Mouse (Mus musculus) embryonic facial prominence, embryonic 15.5 days (tissue): ENCODE results near the gene Sgcb. TPM values are rescaled to one million over a fixed set of nuclear protein-coding genes. Genes with fewer than 3 reads are reported as not detected.

Experiments used
- ATAC-seq: fragments of 200-750 bp; cut with Nextera tagmentation; 2 replicates; pipeline ENCODE4 v1.8.0; 2017; ENCODE audit warnings: low read depth, moderate TSS enrichment; ENCODE audit not compliant: insufficient number of reproducible peaks, low FRiP score, low TSS enrichment
- H3K27ac ChIP-seq: fragments of 300-500 bp; sonication (generic); replicated peaks from 2 replicates; pipeline ENCODE4 v1.5.1; 2015; ENCODE audit warnings: mild to moderate bottlenecking, inconsistent platforms
- H3K27me3 ChIP-seq: fragments of 300-500 bp; sonication (generic); 2 replicates; pipeline ENCODE4 v1.6.1; 2015; ENCODE audit warnings: inconsistent platforms
- H3K36me3 ChIP-seq: fragments of 300-500 bp; sonication (generic); 2 replicates; pipeline ENCODE4 v1.6.1; 2015; ENCODE audit warnings: mild to moderate bottlenecking, inconsistent platforms
- H3K4me1 ChIP-seq: fragments of 300-500 bp; sonication (generic); 2 replicates; pipeline ENCODE4 v1.6.1; 2015; ENCODE audit warnings: inconsistent platforms
- H3K4me2 ChIP-seq: fragments of 300-500 bp; sonication (generic); replicated peaks from 2 replicates; pipeline ENCODE4 v1.6.1; 2015; ENCODE audit warnings: mild to moderate bottlenecking, inconsistent platforms
- H3K4me3 ChIP-seq: fragments of 300-500 bp; sonication (generic); replicated peaks from 2 replicates; pipeline ENCODE4 v1.5.1; 2015; ENCODE audit warnings: mild to moderate bottlenecking, inconsistent platforms
- H3K9ac ChIP-seq: fragments of 300-500 bp; sonication (generic); 2 replicates; pipeline ENCODE4 v1.6.1; 2015; ENCODE audit warnings: inconsistent platforms
- H3K9me3 ChIP-seq: fragments of 300-500 bp; sonication (generic); replicated peaks from 2 replicates; pipeline ENCODE4 v1.6.1; 2016; ENCODE audit warnings: inconsistent platforms
- WGBS: fragments of 180-500 bp; shearing (Covaris S2); methylation state at CpG from one replicate; pipeline ENCODE4 v1.1.7; 2015; 5-methylcytosine and 5-hydroxymethylcytosine counted together
- polyA plus RNA-seq: library from polyadenylated mRNA; unstranded; fragments of >200 nt; fragmentation: Nextera tagmentation; extraction: Ambion mirVana; gene quantifications from 2 replicates; pipeline ENCODE4 v1.2.1, GENCODE M21; 2015

Gene Sgcb
- polyA plus RNA-seq, 1 experiment from 2014 or later = 39.8 TPM

- 0 out of 2 replicates have a peak, but pooled peaks cover under 1% of the 10 kb centered on the region for H3K4me1 ChIP-seq
- H3K4me3 ChIP-seq = no peak within 1 kb of the TSS
- H3K9me3 ChIP-seq = no peaks in the 10 kb centered on the region; the same call in 1 of the 2 replicates
- 69% methylated on average over 8 of the region's 8 CpGs for WGBS
- no peak within 1 kb of the TSS for H3K27ac ChIP-seq
- H3K4me2 ChIP-seq = no peak within 1 kb of the TSS
- peaks cover 20% of the 10 kb centered on the region for H3K36me3 ChIP-seq
- H3K9ac ChIP-seq = no peak within 1 kb of the TSS
- ATAC-seq = no peak
- no peaks in the 10 kb centered on the region for H3K27me3 ChIP-seq
Observed at GRCm38 (mm10) chr5:73632291-73632690, 15.3 kb downstream of the Sgcb start, which contains the start of gene Lrrc66. TSS of gene Lrrc66 (minus strand) at chr5:73632526.

- H3K4me2 ChIP-seq = no peak overlapping the region
- no peaks in the 10 kb centered on the region for H3K4me1 ChIP-seq
- H3K27me3 ChIP-seq = no peaks in the 10 kb centered on the region
- 77% methylated on average over 10 of the region's 10 CpGs for WGBS
- peaks cover 18% of the 10 kb centered on the region for H3K36me3 ChIP-seq
- no peak overlapping the region for H3K4me3 ChIP-seq
- H3K27ac ChIP-seq = no peak overlapping the region
- no peak for ATAC-seq
- no peaks in the 10 kb centered on the region; the same call in 1 of the 2 replicates for H3K9me3 ChIP-seq
- no peak overlapping the region for H3K9ac ChIP-seq
Observed at GRCm38 (mm10) chr5:73631001-73631558, 16.5 kb downstream of the Sgcb start.

- WGBS = 79% methylated on average over 5 of the region's 5 CpGs
- no peak for ATAC-seq
- no peak overlapping the region for H3K9ac ChIP-seq
Observed at GRCm38 (mm10) chr5:73630141-73630540, 17.4 kb downstream of the Sgcb start.

GRCm38 (mm10) chr5:73627991-73628390 lies 19.6 kb downstream of the Sgcb start:
- ATAC-seq = no peak
- Histone ChIP-seq H3K9me3 (no peaks in the 10 kb centered on the region), H3K4me1 (no peaks in the 10 kb centered on the region), H3K27me3 (no peaks in the 10 kb centered on the region), H3K4me3 (no peak overlapping the region), H3K36me3 (no peaks in the 10 kb centered on the region), H3K9ac (no peak overlapping the region), H3K4me2 (no peak overlapping the region), H3K27ac (no peak overlapping the region)
- 84% methylated on average over 15 of the region's 15 CpGs for WGBS

More at GRCm38 (mm10) chr5:73630141-73630540, 17.4 kb downstream of the Sgcb start:
- Histone ChIP-seq H3K9me3 (no peaks in the 10 kb centered on the region; the same call in 1 of the 2 replicates), H3K36me3 (peaks cover 13% of the 10 kb centered on the region), H3K4me1 (no peaks in the 10 kb centered on the region), H3K4me2 (no peak overlapping the region), H3K27ac (no peak overlapping the region), H3K4me3 (no peak overlapping the region), H3K27me3 (no peaks in the 10 kb centered on the region)

GRCm38 (mm10) chr5:73627559-73627958 lies 20.0 kb downstream of the Sgcb start:
- Histone ChIP-seq H3K36me3 (no peaks in the 10 kb centered on the region), H3K27me3 (no peaks in the 10 kb centered on the region), H3K4me3 (no peak overlapping the region), H3K9ac (no peak overlapping the region), H3K4me2 (no peak overlapping the region), H3K27ac (no peak overlapping the region), H3K4me1 (no peaks in the 10 kb centered on the region), H3K9me3 (no peaks in the 10 kb centered on the region)
- 49% methylated on average over 4 of the region's 4 CpGs for WGBS
- no peak for ATAC-seq

- H3K9me3 ChIP-seq = no peaks in the 10 kb centered on the region
- H3K36me3 ChIP-seq = no peaks in the 10 kb centered on the region
- no peaks in the 10 kb centered on the region for H3K4me1 ChIP-seq
- no peak for ATAC-seq
- H3K9ac ChIP-seq = no peak overlapping the region
- no peak overlapping the region for H3K4me2 ChIP-seq
- no peaks in the 10 kb centered on the region for H3K27me3 ChIP-seq
- H3K27ac ChIP-seq = no peak overlapping the region
- 69% methylated on average over 7 of the region's 7 CpGs for WGBS
- H3K4me3 ChIP-seq = no peak overlapping the region
Observed at GRCm38 (mm10) chr5:73626842-73627241, 20.7 kb downstream of the Sgcb start.

- WGBS = 32% methylated on average over 1 of the region's 1 CpGs
- ATAC-seq = no peak
- Histone ChIP-seq H3K4me2 (no peak overlapping the region), H3K9ac (no peak overlapping the region), H3K4me3 (no peak overlapping the region), H3K9me3 (no peaks in the 10 kb centered on the region), H3K36me3 (no peaks in the 10 kb centered on the region), H3K4me1 (no peaks in the 10 kb centered on the region), H3K27me3 (no peaks in the 10 kb centered on the region), H3K27ac (no peak overlapping the region)
Observed at GRCm38 (mm10) chr5:73625505-73625904, 22.1 kb downstream of the Sgcb start.

GRCm38 (mm10) chr5:73618969-73619368 lies 28.6 kb downstream of the Sgcb start:
- Histone ChIP-seq H3K27me3 (no peaks in the 10 kb centered on the region), H3K9me3 (no peaks in the 10 kb centered on the region), H3K9ac (no peak overlapping the region), H3K36me3 (no peaks in the 10 kb centered on the region), H3K4me3 (no peak overlapping the region), H3K27ac (no peak overlapping the region), H3K4me2 (no peak overlapping the region), H3K4me1 (no peaks in the 10 kb centered on the region)
- no peak for ATAC-seq
- WGBS = 54% methylated on average over 1 of the region's 1 CpGs

- Histone ChIP-seq H3K27me3 (no peaks in the 10 kb centered on the region), H3K9ac (no peak overlapping the region), H3K9me3 (no peaks in the 10 kb centered on the region), H3K4me3 (no peak overlapping the region), H3K4me2 (no peak overlapping the region), H3K4me1 (no peaks in the 10 kb centered on the region), H3K36me3 (no peaks in the 10 kb centered on the region), H3K27ac (no peak overlapping the region)
- no peak for ATAC-seq
- WGBS = 40% methylated on average over 7 of the region's 7 CpGs
Observed at GRCm38 (mm10) chr5:73615211-73615610, 32.4 kb downstream of the Sgcb start.

- Histone ChIP-seq H3K4me2 (no peak overlapping the region), H3K4me1 (no peaks in the 10 kb centered on the region), H3K27me3 (no peaks in the 10 kb centered on the region), H3K36me3 (no peaks in the 10 kb centered on the region), H3K27ac (no peak overlapping the region), H3K9ac (no peak overlapping the region), H3K4me3 (no peak overlapping the region), H3K9me3 (no peaks in the 10 kb centered on the region)
- no peak for ATAC-seq
- 91% methylated on average over 8 of the region's 8 CpGs for WGBS
Observed at GRCm38 (mm10) chr5:73613296-73613695, 34.3 kb downstream of the Sgcb start.

- Histone ChIP-seq H3K27ac (no peak overlapping the region), H3K4me3 (no peak overlapping the region), H3K27me3 (no peaks in the 10 kb centered on the region), H3K36me3 (no peaks in the 10 kb centered on the region), H3K4me1 (no peaks in the 10 kb centered on the region), H3K4me2 (no peak overlapping the region), H3K9me3 (no peaks in the 10 kb centered on the region; the same call in 1 of the 2 replicates), H3K9ac (no peak overlapping the region)
- ATAC-seq = no peak
- 91% methylated on average over 4 of the region's 4 CpGs for WGBS
Observed at GRCm38 (mm10) chr5:73611071-73611470, 36.5 kb downstream of the Sgcb start.

GRCm38 (mm10) chr5:73604964-73605363 lies 42.6 kb downstream of the Sgcb start:
- no peaks in the 10 kb centered on the region; the same call in 1 of the 2 replicates for H3K9me3 ChIP-seq
- H3K9ac ChIP-seq = no peak overlapping the region
- ATAC-seq = no peak
- H3K27ac ChIP-seq = no peak overlapping the region
- no peak overlapping the region for H3K4me3 ChIP-seq
- H3K4me1 ChIP-seq = no peaks in the 10 kb centered on the region
- H3K27me3 ChIP-seq = no peaks in the 10 kb centered on the region
- H3K4me2 ChIP-seq = no peak overlapping the region
- 85% methylated on average over 6 of the region's 6 CpGs for WGBS
- H3K36me3 ChIP-seq = no peaks in the 10 kb centered on the region
